Mouse (Mus musculus): ENCODE data around the gene Olfr98.

DNA sequence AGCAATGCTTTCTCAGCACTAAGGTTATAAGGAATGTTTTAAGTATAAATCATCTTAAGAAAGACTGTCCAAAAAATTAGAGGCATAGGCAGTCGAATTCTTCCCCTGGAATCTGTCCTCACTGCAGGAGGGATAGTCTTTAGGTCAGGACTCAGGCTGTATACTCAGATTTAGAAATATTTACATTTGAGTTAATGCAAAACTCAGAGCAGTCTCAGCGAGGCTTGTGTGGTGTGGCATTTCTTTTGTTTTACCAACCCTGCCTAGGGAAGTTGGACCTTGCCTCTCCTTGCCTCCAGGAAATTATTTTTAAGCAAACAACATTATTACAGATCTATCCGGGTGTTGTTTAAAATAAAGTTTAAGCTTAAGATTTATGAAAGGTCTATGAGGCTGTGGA, 21.4 kb downstream of the Olfr98 start:
- TF ChIP-seq ETS1 (conservative IDR thresholded peaks at IDR 0.05; ENCODE audit: low read depth, low read length), result no peak
- no peak for TF ChIP-seq JUND (conservative IDR thresholded peaks at IDR 0.05; ENCODE audit: low read depth, low read length)
- no peak for TF ChIP-seq CTCF (conservative IDR thresholded peaks at IDR 0.05 in 1 of 2, IDR thresholded peaks at IDR 0.05 in 1 of 2; ENCODE audit: low read depth in 2 of 2, low read length in 2 of 2)

Data from CH12.LX (cell line).